In the genomic region with DNA sequence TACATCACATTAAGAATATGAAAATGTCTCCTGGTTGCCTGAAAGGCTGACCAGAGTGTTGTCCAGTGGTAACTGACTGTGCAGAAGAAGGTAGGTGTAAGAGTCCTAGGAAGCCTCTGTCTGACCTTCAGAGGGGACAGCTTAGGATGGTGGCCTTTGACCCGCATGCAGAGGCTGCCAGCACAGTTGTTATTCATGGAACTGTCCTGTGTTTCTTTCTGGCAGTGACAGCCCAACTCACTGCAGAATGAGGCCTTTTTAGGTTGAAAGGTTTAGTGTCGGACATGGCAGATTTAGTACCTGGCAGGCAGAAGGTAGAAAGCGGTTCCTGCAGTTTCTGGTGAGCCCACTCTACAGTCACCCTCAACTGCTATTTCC, we compare ENCODE assay signal across 20 mouse cellular contexts. TPM values are rescaled to one million over a fixed set of nuclear protein-coding genes. Genes with fewer than 3 reads are reported as not detected.
A peak's percentile ranks its signal among the peaks of the same experiment; 100 is the strongest.
DNase-seq lines count a peak whose midpoint lies in the region; ATAC-seq and TF ChIP-seq lines count a peak whose summit lies in the region.
"Had no signal": no experiment of that assay in that cellular context is flagged by ENCODE, and none has a peak within 500 bp of the region (broad histone marks: within the 10 kb centered on the region; RNA-seq: fewer than 3 reads in every experiment).

No protein-coding gene starts in this region.

- no peak overlapping the region for H3K4me3 ChIP-seq in liver, adult 2 months (ENCODE audit: insufficient read depth, low read depth, low read length)
- H3K4me3 ChIP-seq in liver, postnatal 0 days (ENCODE audit: low read depth, low read length): no peak overlapping the region
- H3K4me3 ChIP-seq in stomach, postnatal 0 days (ENCODE audit: low read depth, low read length): no peak overlapping the region
- no peak overlapping the region for H3K4me3 ChIP-seq in heart, embryonic 11.5 days (ENCODE audit: low read depth, low read length)
- H3K4me3 ChIP-seq: embryonic facial prominence, embryonic 15.5 days; heart, embryonic 12.5 days; hindbrain, embryonic 13.5 days; limb, embryonic 13.5 days; midbrain, embryonic 12.5 days; neural tube, embryonic 12.5 days had no signal

- H3K9me3 ChIP-seq in liver, postnatal 0 days (ENCODE audit: low read length): no peaks in the 10 kb centered on the region
- no peaks in the 10 kb centered on the region for H3K9me3 ChIP-seq in stomach, postnatal 0 days (ENCODE audit: control insufficient read depth, low read length)
- no peaks in the 10 kb centered on the region for H3K9me3 ChIP-seq in heart, embryonic 11.5 days (replicated peaks; ENCODE audit: control insufficient read depth, low read length)
- H3K9me3 ChIP-seq: embryonic facial prominence, embryonic 15.5 days; heart, embryonic 12.5 days; hindbrain, embryonic 13.5 days; limb, embryonic 13.5 days; midbrain, embryonic 12.5 days; neural tube, embryonic 12.5 days had no signal

- no peak overlapping the region for H3K27ac ChIP-seq in liver, adult 2 months (replicated peaks; ENCODE audit: insufficient read depth, low read depth, low read length)
- no peak overlapping the region for H3K27ac ChIP-seq in liver, postnatal 0 days (ENCODE audit: low read depth)
- no peak overlapping the region for H3K27ac ChIP-seq in stomach, postnatal 0 days (replicated peaks)
- no peak overlapping the region for H3K27ac ChIP-seq in heart, embryonic 11.5 days (ENCODE audit: low read depth, low read length)
- H3K27ac ChIP-seq: embryonic facial prominence, embryonic 15.5 days; hindbrain, embryonic 13.5 days; limb, embryonic 13.5 days; liver, embryonic 14.5 days; midbrain, embryonic 12.5 days; neural tube, embryonic 12.5 days had no signal

- no peaks in the 10 kb centered on the region for H3K27me3 ChIP-seq in liver, adult 2 months (ENCODE audit: control insufficient read depth, insufficient read depth, low read length)
- H3K27me3 ChIP-seq in liver, postnatal 0 days (ENCODE audit: insufficient read depth, low read length): no peaks in the 10 kb centered on the region
- H3K27me3 ChIP-seq in stomach, postnatal 0 days (ENCODE audit: control insufficient read depth, insufficient read depth, low read length): no peaks in the 10 kb centered on the region
- no peaks in the 10 kb centered on the region for H3K27me3 ChIP-seq in heart, embryonic 11.5 days (ENCODE audit: control insufficient read depth, insufficient read depth, low read length)
- H3K27me3 ChIP-seq: embryonic facial prominence, embryonic 15.5 days; heart, embryonic 12.5 days; hindbrain, embryonic 13.5 days; midbrain, embryonic 12.5 days; neural tube, embryonic 12.5 days; Patski had no signal

- H3K4me2 ChIP-seq in liver, postnatal 0 days (ENCODE audit: low read depth, low read length): no peak overlapping the region
- no peak overlapping the region for H3K4me2 ChIP-seq in stomach, postnatal 0 days (replicated peaks; ENCODE audit: low read depth)
- H3K4me2 ChIP-seq in heart, embryonic 11.5 days: no peak overlapping the region
- H3K4me2 ChIP-seq: embryonic facial prominence, embryonic 15.5 days; heart, embryonic 12.5 days; hindbrain, embryonic 13.5 days; limb, embryonic 13.5 days; midbrain, embryonic 12.5 days; neural tube, embryonic 12.5 days had no signal

- TF ChIP-seq EP300 in liver, postnatal 0 days (IDR thresholded peaks at IDR 0.05; ENCODE audit: low read depth): no peak
- no peak for TF ChIP-seq EP300 in stomach, postnatal 0 days (optimal IDR thresholded peaks at IDR 0.05)

- no peak for ATAC-seq in liver, postnatal 0 days
- ATAC-seq in stomach, postnatal 0 days (ENCODE audit: low FRiP score, low TSS enrichment): no peak
- no peak for ATAC-seq in heart, embryonic 11.5 days (replicated peaks; ENCODE audit: insufficient number of reproducible peaks, low FRiP score, low TSS enrichment)
- ATAC-seq: forebrain, postnatal 0 days; inflammation-experienced regulatory T-cells, adult 6 months; lung, postnatal 0 days; Patski had no signal

- no peaks in the 10 kb centered on the region for H3K79me2 ChIP-seq in liver, adult 2 months (ENCODE audit: control insufficient read depth, insufficient read depth, low read length)

- no peak for TF ChIP-seq CTCF in liver, adult 2 months (IDR thresholded peaks at IDR 0.05; ENCODE audit: low read depth, low read length)
- no peak for TF ChIP-seq CTCF in liver, postnatal 0 days (IDR thresholded peaks at IDR 0.05; ENCODE audit: low read depth)
- TF ChIP-seq CTCF in stomach, postnatal 0 days (IDR thresholded peaks at IDR 0.05; ENCODE audit: low read depth): no peak

- WGBS in liver, adult 2 months: 65% methylated on average over 3 of the region's 3 CpGs
- 69% methylated on average over 3 of the region's 3 CpGs for WGBS in liver, postnatal 0 days (ENCODE audit: insufficient replicate concordance)
- 81% methylated on average over 3 of the region's 3 CpGs for WGBS in stomach, postnatal 0 days
- 76% methylated on average over 3 of the region's 3 CpGs for WGBS in heart, embryonic 11.5 days (ENCODE audit: insufficient replicate concordance)

- no peak overlapping the region for H3K9ac ChIP-seq in liver, adult 2 months (ENCODE audit: low read depth, low read length)
- H3K9ac ChIP-seq in liver, postnatal 0 days (replicated peaks): no peak overlapping the region
- no peak overlapping the region for H3K9ac ChIP-seq in stomach, postnatal 0 days (ENCODE audit: low read length)
- no peak overlapping the region for H3K9ac ChIP-seq in heart, embryonic 11.5 days (ENCODE audit: low read depth, low read length)
- H3K9ac ChIP-seq: embryonic facial prominence, embryonic 15.5 days; forebrain, postnatal 0 days; heart, embryonic 12.5 days; hindbrain, embryonic 13.5 days; limb, embryonic 13.5 days; liver, embryonic 14.5 days; midbrain, embryonic 12.5 days; neural tube, embryonic 12.5 days had no signal

- no peak for TF ChIP-seq POLR2A in liver, adult 2 months (IDR thresholded peaks at IDR 0.05; ENCODE audit: extremely low read depth, insufficient read depth, low read length)

- peak; percentile 39 for DNase-seq in liver, adult 2 months (ENCODE audit: extremely low read depth, low read depth, low spot score)
- no peak for DNase-seq in liver, postnatal 0 days
- DNase-seq in kidney, adult 9 months: peak; percentile 54
- DNase-seq in kidney, postnatal 25 days: peak; percentile 52 to 65
- DNase-seq in gastrocnemius, postnatal 10 days: no peak
- DNase-seq in stomach, postnatal 0 days (ENCODE audit: low spot score): no peak
- DNase-seq: forebrain, postnatal 0 days; right cerebral cortex, adult 18-20 months; thymus, postnatal 14 days had no signal

- no peaks in the 10 kb centered on the region for H3K36me3 ChIP-seq in liver, adult 2 months (ENCODE audit: control insufficient read depth, insufficient read depth, low read length)
- 0 out of 2 replicates have a peak, but pooled peaks cover 6% of the 10 kb centered on the region for H3K36me3 ChIP-seq in liver, postnatal 0 days (replicated peaks; ENCODE audit: insufficient read depth, low read length)
- H3K36me3 ChIP-seq in stomach, postnatal 0 days (ENCODE audit: control insufficient read depth, insufficient read depth, low read length): no peaks in the 10 kb centered on the region
- no peaks in the 10 kb centered on the region for H3K36me3 ChIP-seq in heart, embryonic 11.5 days (ENCODE audit: control insufficient read depth, insufficient read depth, low read length)
- H3K36me3 ChIP-seq: embryonic facial prominence, embryonic 15.5 days; heart, embryonic 12.5 days; hindbrain, embryonic 13.5 days; limb, embryonic 13.5 days; midbrain, embryonic 12.5 days; neural tube, embryonic 12.5 days had no signal

- peaks cover 8% of the 10 kb centered on the region for H3K4me1 ChIP-seq in liver, adult 2 months (ENCODE audit: control insufficient read depth, insufficient read depth, low read length)
- no peaks in the 10 kb centered on the region for H3K4me1 ChIP-seq in liver, postnatal 0 days (ENCODE audit: insufficient read depth)
- no peaks in the 10 kb centered on the region for H3K4me1 ChIP-seq in stomach, postnatal 0 days (replicated peaks; ENCODE audit: control insufficient read depth, insufficient read depth)
- H3K4me1 ChIP-seq in heart, embryonic 11.5 days (ENCODE audit: control insufficient read depth, insufficient read depth, low read length): peaks cover 5% of the 10 kb centered on the region
- H3K4me1 ChIP-seq: embryonic facial prominence, embryonic 15.5 days; midbrain, embryonic 12.5 days had no signal

RNA-seq across cellular contexts. Expression of a gene that starts 26.6 kb away (rescaled TPM):
- 6.6 and 9.2 TPM in 2 replicates for total RNA-seq in liver, adult 2 months (2014; rRNA removed)
- 14.8 and 18.3 TPM in 2 replicates for polyA plus RNA-seq in liver, adult 2 months (2012; rRNA removed)
- 5.8 and 7.5 TPM in 2 replicates for polyA plus RNA-seq in liver, postnatal 0 days (2015; fragmentation: Nextera tagmentation; extraction: Ambion mirVana)
- 1 to 10 TPM; 3.1 to 5.0 TPM for total RNA-seq in gastrocnemius, postnatal 10 days (2021)
- polyA plus RNA-seq in stomach, postnatal 0 days (2015; fragmentation: Nextera tagmentation; extraction: Ambion mirVana): 1.8 and 1.9 TPM in 2 replicates
- polyA plus RNA-seq in heart, embryonic 11.5 days (2014; fragmentation: Nextera tagmentation; extraction: Ambion mirVana): 2.3 TPM in 2 replicates

RNA-seq across cellular contexts. Expression of a gene that starts 53.8 kb away (rescaled TPM):
- total RNA-seq in liver, adult 2 months (2014; rRNA removed): 3.1 and 3.8 TPM in 2 replicates
- polyA plus RNA-seq in liver, adult 2 months (2012; rRNA removed): 9.4 and 14.3 TPM in 2 replicates
- polyA plus RNA-seq in liver, postnatal 0 days (2015; fragmentation: Nextera tagmentation; extraction: Ambion mirVana): 4.7 and 5.3 TPM in 2 replicates
- total RNA-seq in gastrocnemius, postnatal 10 days (2021): 1 to 10 TPM; 2.8 to 4.4 TPM
- 11.0 and 11.8 TPM in 2 replicates for polyA plus RNA-seq in stomach, postnatal 0 days (2015; fragmentation: Nextera tagmentation; extraction: Ambion mirVana)
- polyA plus RNA-seq in heart, embryonic 11.5 days (2014; fragmentation: Nextera tagmentation; extraction: Ambion mirVana): 8.1 and 8.2 TPM in 2 replicates

Comparison
In these comparisons a context has a peak if more than half of its experiments do, and no peak if none do; other contexts are left out.
1. DNase-seq: peak in liver, adult 2 months (single experiment), kidney, adult 9 months (single experiment) and kidney, postnatal 25 days (2 of 2); none in liver, postnatal 0 days (single experiment), gastrocnemius, postnatal 10 days (single experiment) and stomach, postnatal 0 days (single experiment).